Mouse (Mus musculus): ENCODE measurements around the gene P2rx2. TPM values are rescaled to one million over a fixed set of nuclear protein-coding genes. Genes with fewer than 3 reads are reported as not detected.

Gene P2rx2
- total and polyA plus RNA-seq, 2 experiments from 2014 or later, result 11.5 to 11.9 TPM

GRCm38 (mm10) chr5:110384491-110384890, 41.5 kb upstream of the P2rx2 start:
- no peak overlapping the region for H3K4me3 ChIP-seq (ENCODE audit: low read length)
- H3K9ac ChIP-seq (replicated peaks; ENCODE audit: low read length), result no peak overlapping the region
- peak overlapping the region; percentile 68 for H3K4me2 ChIP-seq (ENCODE audit: low read depth, low read length)
- TF ChIP-seq CTCF (IDR thresholded peaks at IDR 0.05; ENCODE audit: low read depth), result no peak
- no peaks in the 10 kb centered on the region for H3K9me3 ChIP-seq (ENCODE audit: low read length)
- no peak for ATAC-seq
- no peaks in the 10 kb centered on the region for H3K36me3 ChIP-seq (ENCODE audit: insufficient read depth, low read length)
- no peak overlapping the region for H3K27ac ChIP-seq
- WGBS, result 68% methylated on average over 6 of the region's 6 CpGs
- no peaks in the 10 kb centered on the region for H3K27me3 ChIP-seq (ENCODE audit: insufficient read depth, low read length)
- DNase-seq (ENCODE audit: low spot score), result no peak
- H3K4me1 ChIP-seq (ENCODE audit: insufficient read depth, low read length), result peaks cover 10% of the 10 kb centered on the region; the same call in 1 of the 2 replicates

- TF ChIP-seq CTCF (IDR thresholded peaks at IDR 0.05; ENCODE audit: low read depth), result no peak
- DNase-seq (ENCODE audit: low spot score), result no peak
These were observed 36.8 kb upstream of the P2rx2 start for GRCm38 (mm10) chr5:110379823-110380222.

GRCm38 (mm10) chr5:110379086-110379485, 36.1 kb upstream of the P2rx2 start:
- Histone ChIP-seq H3K36me3 (ENCODE audit: insufficient read depth, low read length) (peaks cover 28% of the 10 kb centered on the region), H3K4me1 (ENCODE audit: insufficient read depth, low read length) (no peaks in the 10 kb centered on the region), H3K9me3 (ENCODE audit: low read length) (no peaks in the 10 kb centered on the region), H3K4me3 (ENCODE audit: low read length) (no peak overlapping the region), H3K27me3 (ENCODE audit: insufficient read depth, low read length) (no peaks in the 10 kb centered on the region), H3K27ac (no peak overlapping the region), H3K9ac (replicated peaks; ENCODE audit: low read length) (no peak overlapping the region), H3K4me2 (ENCODE audit: low read depth, low read length) (no peak overlapping the region)
- WGBS, result 93% methylated on average over 15 of the region's 15 CpGs
- DNase-seq (ENCODE audit: low spot score), result no peak
- no peak for TF ChIP-seq CTCF (IDR thresholded peaks at IDR 0.05; ENCODE audit: low read depth)
- ATAC-seq, result no peak

More at GRCm38 (mm10) chr5:110379823-110380222, 36.8 kb upstream of the P2rx2 start:
- Histone ChIP-seq H3K4me2 (ENCODE audit: low read depth, low read length) (no peak overlapping the region), H3K27me3 (ENCODE audit: insufficient read depth, low read length) (no peaks in the 10 kb centered on the region), H3K4me1 (ENCODE audit: insufficient read depth, low read length) (no peaks in the 10 kb centered on the region), H3K4me3 (ENCODE audit: low read length) (no peak overlapping the region), H3K9ac (replicated peaks; ENCODE audit: low read length) (no peak overlapping the region), H3K36me3 (ENCODE audit: insufficient read depth, low read length) (peaks cover 23% of the 10 kb centered on the region; the same call in 1 of the 2 replicates), H3K9me3 (ENCODE audit: low read length) (no peaks in the 10 kb centered on the region), H3K27ac (no peak overlapping the region)
- 95% methylated on average over 4 of the region's 4 CpGs for WGBS
- no peak for ATAC-seq

GRCm38 (mm10) chr5:110378181-110378583, 35.2 kb upstream of the P2rx2 start:
- peak; percentile 35 for DNase-seq (ENCODE audit: low spot score)
- no peak overlapping the region for H3K9ac ChIP-seq (replicated peaks; ENCODE audit: low read length)
- H3K9me3 ChIP-seq (ENCODE audit: low read length), result no peaks in the 10 kb centered on the region
- ATAC-seq, result peak; percentile 39; the same call in 1 of the 2 replicates
- H3K4me1 ChIP-seq (ENCODE audit: insufficient read depth, low read length), result no peaks in the 10 kb centered on the region
- peaks cover 33% of the 10 kb centered on the region for H3K36me3 ChIP-seq (ENCODE audit: insufficient read depth, low read length)
- H3K27ac ChIP-seq, result no peak overlapping the region
- H3K27me3 ChIP-seq (ENCODE audit: insufficient read depth, low read length), result no peaks in the 10 kb centered on the region
- no peak overlapping the region for H3K4me2 ChIP-seq (ENCODE audit: low read depth, low read length)
- 44% methylated on average over 20 of the region's 20 CpGs for WGBS
- no peak for TF ChIP-seq CTCF (IDR thresholded peaks at IDR 0.05; ENCODE audit: low read depth)
- no peak overlapping the region for H3K4me3 ChIP-seq (ENCODE audit: low read length)

GRCm38 (mm10) chr5:110376802-110377433, 33.9 kb upstream of the P2rx2 start:
- Histone ChIP-seq H3K27ac (no peak overlapping the region), H3K36me3 (ENCODE audit: insufficient read depth, low read length) (peaks cover 33% of the 10 kb centered on the region), H3K9ac (replicated peaks; ENCODE audit: low read length) (no peak overlapping the region), H3K4me2 (ENCODE audit: low read depth, low read length) (no peak overlapping the region), H3K27me3 (ENCODE audit: insufficient read depth, low read length) (no peaks in the 10 kb centered on the region), H3K9me3 (ENCODE audit: low read length) (no peaks in the 10 kb centered on the region), H3K4me3 (ENCODE audit: low read length) (no peak overlapping the region), H3K4me1 (ENCODE audit: insufficient read depth, low read length) (no peaks in the 10 kb centered on the region)
- DNase-seq (ENCODE audit: low spot score), result peak; percentile 78
- 57% methylated on average over 8 of the region's 8 CpGs for WGBS
- peak; percentile 86 for TF ChIP-seq CTCF (IDR thresholded peaks at IDR 0.05; ENCODE audit: low read depth)
- ATAC-seq, result peak; percentile 60

GRCm38 (mm10) chr5:110363822-110364545, 21.0 kb upstream of the P2rx2 start:
- no peaks in the 10 kb centered on the region; the same call in 1 of the 2 replicates for H3K4me1 ChIP-seq (ENCODE audit: insufficient read depth, low read length)
- H3K9me3 ChIP-seq (ENCODE audit: low read length), result no peaks in the 10 kb centered on the region
- TF ChIP-seq CTCF (IDR thresholded peaks at IDR 0.05; ENCODE audit: low read depth), result peak; percentile 20; the same call in 1 of the 2 replicates
- no peak for ATAC-seq
- H3K36me3 ChIP-seq (ENCODE audit: insufficient read depth, low read length), result peaks cover 9% of the 10 kb centered on the region; the same call in 1 of the 2 replicates
- H3K4me3 ChIP-seq (ENCODE audit: low read length), result peak overlapping the region; percentile 45
- H3K9ac ChIP-seq (replicated peaks; ENCODE audit: low read length), result peak overlapping the region; percentile 57
- no peaks in the 10 kb centered on the region for H3K27me3 ChIP-seq (ENCODE audit: insufficient read depth, low read length)
- H3K4me2 ChIP-seq (ENCODE audit: low read depth, low read length), result peak overlapping the region; percentile 67
- DNase-seq (ENCODE audit: low spot score), result peak; percentile 48
- 49% methylated on average over 11 of the region's 11 CpGs for WGBS
- H3K27ac ChIP-seq, result peak overlapping the region; percentile 48; the same call in 1 of the 2 replicates

Measured in hindbrain, postnatal 0 days (tissue).